Mouse (Mus musculus) lung, adult 2 months (tissue): ENCODE measurements around the gene Mphosph9. TPM values are rescaled to one million over a fixed set of nuclear protein-coding genes. Genes with fewer than 3 reads are reported as not detected.
"Not testable (repeated sequence)": the region's sequence is repeated elsewhere in the genome, so short reads cannot be mapped to it uniquely, and the experiment has no call there.

Source experiments
- DNase-seq: peaks from one replicate; pipeline ENCODE4 v3.0.0; 2022
- H3K4me1 ChIP-seq: fragments of 200-500 bp; 2 replicates; pipeline ENCODE4 v1.6.1; 2011; ENCODE audit warnings: low read length; ENCODE audit not compliant: control insufficient read depth, insufficient read depth
- H3K4me3 ChIP-seq: fragments of 200-500 bp; replicated peaks from 2 replicates; pipeline ENCODE3; 2011; ENCODE audit warnings: low read depth, mild to moderate bottlenecking, control low read depth, low read length; ENCODE audit errors: extremely low read depth
- CTCF ChIP-seq: fragments of 200-500 bp; IDR thresholded peaks from 2 replicates; pipeline ENCODE4 v1.5.1; 2011; ENCODE audit warnings: mild to moderate bottlenecking, low read length, control low read depth; ENCODE audit not compliant: insufficient read depth
- POLR2A ChIP-seq: fragments of 200-500 bp; IDR thresholded peaks from 2 replicates; pipeline ENCODE4 v1.6.1; 2011; ENCODE audit warnings: low read depth, mild to moderate bottlenecking, control low read depth, low read length, borderline replicate concordance; ENCODE audit errors: extremely low read depth
- WGBS: fragments of 180-500 bp; shearing (Covaris S2); methylation state at CpG from one replicate; pipeline ENCODE4 v1.1.7; 2018; 5-methylcytosine and 5-hydroxymethylcytosine counted together
- polyA plus RNA-seq: library from polyadenylated mRNA; depleted of rRNA; stranded (reverse); fragments of >200 nt; gene quantifications from 2 replicates; pipeline ENCODE4 v1.2.3, GENCODE M21; 2012; rRNA removed

Mphosph9 gene
- 2.4 and 3.3 TPM in 2 replicates for polyA plus RNA-seq

DNA sequence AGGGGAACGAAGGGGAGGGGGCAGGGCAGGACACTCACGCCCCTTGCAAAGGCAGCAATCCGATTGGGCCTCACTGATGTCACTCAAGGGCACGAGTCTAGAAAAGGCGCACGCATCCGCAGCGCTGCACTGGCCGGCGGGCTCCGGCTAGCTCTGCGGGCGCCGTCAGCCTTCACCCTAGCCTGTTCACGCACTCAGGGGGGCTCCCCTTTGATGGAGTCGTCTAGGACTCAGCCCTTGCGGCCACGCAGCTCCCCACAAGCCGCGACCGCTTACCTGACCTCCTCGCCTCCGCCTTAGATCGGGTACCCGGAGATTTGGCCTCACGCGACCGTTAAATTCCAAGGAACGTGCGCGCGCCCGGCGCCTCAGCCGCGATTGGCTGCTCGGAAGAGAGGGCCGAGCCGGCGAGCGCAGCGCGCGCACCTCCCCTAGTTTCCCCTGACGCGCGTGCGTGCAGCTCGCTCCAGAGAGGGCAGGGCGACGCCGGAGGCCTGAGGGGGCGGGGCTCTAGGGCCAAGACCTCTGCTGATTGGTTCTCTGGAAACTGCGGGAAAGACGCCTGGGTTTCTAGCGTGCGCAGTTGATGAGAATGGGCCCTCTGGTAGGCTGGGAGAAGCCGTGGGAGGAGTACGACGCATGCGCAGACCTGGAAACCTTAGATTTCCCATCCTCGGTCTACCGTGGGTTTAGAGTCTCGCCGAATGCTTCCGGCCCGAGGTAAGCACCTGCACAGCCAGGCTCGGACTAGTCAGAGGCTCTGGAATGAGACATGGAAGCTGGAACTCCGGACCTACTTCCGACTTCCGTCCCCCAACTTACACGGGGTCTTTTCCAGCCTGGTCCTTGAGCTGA lies at the start of gene Mphosph9, which contains the start of gene 2810006K23Rik:
TSS of gene Mphosph9 (minus strand) at position 463 of the 855 bp plus-strand sequence.
TSS of gene 2810006K23Rik (plus strand) at position 580 of the 855 bp plus-strand sequence.
- TF ChIP-seq CTCF, result no peak
- peak; percentile 100 for TF ChIP-seq POLR2A
- under 1% methylated on average over 72 of the region's 72 CpGs for WGBS
- peak; percentile 99 for DNase-seq
- Histone ChIP-seq H3K4me3 (peak within 1 kb of the TSS; percentile 90), H3K4me1 (0 out of 2 replicates have a peak, but pooled peaks cover 2% of the 10 kb centered on the region)

DNA sequence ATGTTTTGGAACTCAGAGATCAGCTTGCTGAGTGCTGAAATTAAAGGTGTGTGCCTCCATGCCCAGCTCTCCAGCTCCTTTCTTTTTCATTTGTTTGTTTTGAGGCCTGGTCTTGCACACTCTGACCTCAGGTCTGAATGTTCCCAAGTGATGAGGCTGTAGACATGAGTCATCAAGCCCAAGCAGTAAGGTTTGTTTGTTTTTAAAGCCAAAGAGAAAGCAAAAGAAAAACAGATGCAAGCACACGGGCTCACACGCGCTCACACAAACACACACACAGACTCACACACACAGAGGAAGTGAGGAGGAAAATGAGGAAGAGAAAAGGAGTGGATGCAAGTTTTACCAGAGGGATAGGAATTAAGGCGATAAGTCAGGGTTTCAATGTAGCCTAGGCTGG lies 49.4 kb upstream of the Mphosph9 start:
- 64% methylated on average over 4 of the region's 4 CpGs for WGBS
- DNase-seq, result no peak
- TF ChIP-seq CTCF, result no peak
- no peak for TF ChIP-seq POLR2A
- Histone ChIP-seq H3K4me1 (no peaks in the 10 kb centered on the region; the same call in 1 of the 2 replicates), H3K4me3 (no peak overlapping the region)

DNA sequence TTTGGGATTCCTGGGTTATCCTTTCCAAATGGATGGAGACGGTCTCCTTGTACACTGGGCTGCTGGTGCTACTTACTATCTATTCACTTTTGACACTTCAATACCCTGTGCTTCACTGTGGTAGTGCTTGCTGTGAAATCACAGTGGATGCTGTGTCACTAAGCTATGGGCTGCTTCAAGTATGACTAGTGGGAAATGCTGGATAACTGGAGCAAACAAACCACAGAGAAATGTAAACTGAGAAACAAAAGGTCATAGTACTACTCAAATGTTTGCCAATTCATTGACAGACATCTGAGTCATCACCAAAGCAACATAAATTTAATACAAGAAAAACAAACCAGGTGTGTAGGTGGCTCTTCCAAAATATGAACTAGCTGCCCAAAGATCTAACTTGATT lies 48.6 kb upstream of the Mphosph9 start:
- H3K4me1 ChIP-seq, result no peaks in the 10 kb centered on the region; the same call in 1 of the 2 replicates
- no peak for DNase-seq
- no peak for TF ChIP-seq POLR2A
- no peak for TF ChIP-seq CTCF
- WGBS, result 93% methylated on average over 1 of the region's 1 CpGs
- no peak overlapping the region for H3K4me3 ChIP-seq

DNA sequence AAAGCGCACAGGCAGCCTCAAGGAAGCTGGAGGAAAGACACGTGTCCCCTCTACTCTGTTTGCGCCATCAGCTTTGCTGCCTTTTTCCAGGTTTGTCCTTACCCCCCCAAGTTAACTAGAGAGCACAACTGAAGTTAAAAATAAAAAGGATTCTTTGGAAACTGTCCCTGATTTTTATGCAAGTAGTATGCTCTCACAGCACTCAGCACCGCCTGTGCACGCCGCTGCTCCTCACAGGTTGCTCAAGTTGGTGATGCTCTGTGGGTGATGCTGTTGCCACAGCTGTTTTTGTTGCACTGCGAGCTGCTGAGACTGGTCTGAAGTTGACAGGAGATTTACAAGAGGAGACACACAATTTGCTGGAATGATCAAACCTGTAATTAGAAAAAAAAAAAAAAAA lies 46.5 kb upstream of the Mphosph9 start:
- DNase-seq, result no peak
- Histone ChIP-seq H3K4me3 (no peak overlapping the region), H3K4me1 (no peaks in the 10 kb centered on the region; the same call in 1 of the 2 replicates)
- WGBS, result 98% methylated on average over 7 of the region's 7 CpGs
- TF ChIP-seq POLR2A (no peak), CTCF (no peak)

DNA sequence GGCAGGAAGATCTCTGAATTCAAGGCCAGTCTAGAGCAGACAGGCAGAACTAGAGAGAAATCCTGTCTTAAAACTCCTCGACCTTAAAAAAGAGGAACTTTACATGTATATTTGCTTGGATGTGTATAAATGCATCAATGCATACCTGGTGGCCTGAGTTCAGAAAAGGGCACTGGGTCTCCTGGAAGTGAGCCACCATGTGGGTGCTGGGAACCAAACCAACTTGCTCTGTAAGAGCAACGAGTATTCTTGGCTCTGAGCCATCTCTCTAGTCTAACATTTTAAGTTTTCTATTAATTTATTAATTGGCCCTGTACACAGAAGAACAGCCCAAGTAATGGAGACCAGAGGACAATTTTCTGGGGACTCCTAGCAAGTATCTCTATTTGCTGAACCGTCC lies 38.9 kb upstream of the Mphosph9 start:
- no peak for TF ChIP-seq POLR2A
- no peak for TF ChIP-seq CTCF
- 55% methylated on average over 3 of the region's 3 CpGs for WGBS
- Histone ChIP-seq H3K4me1 (no peaks in the 10 kb centered on the region), H3K4me3 (no peak overlapping the region)
- DNase-seq, result no peak

DNA sequence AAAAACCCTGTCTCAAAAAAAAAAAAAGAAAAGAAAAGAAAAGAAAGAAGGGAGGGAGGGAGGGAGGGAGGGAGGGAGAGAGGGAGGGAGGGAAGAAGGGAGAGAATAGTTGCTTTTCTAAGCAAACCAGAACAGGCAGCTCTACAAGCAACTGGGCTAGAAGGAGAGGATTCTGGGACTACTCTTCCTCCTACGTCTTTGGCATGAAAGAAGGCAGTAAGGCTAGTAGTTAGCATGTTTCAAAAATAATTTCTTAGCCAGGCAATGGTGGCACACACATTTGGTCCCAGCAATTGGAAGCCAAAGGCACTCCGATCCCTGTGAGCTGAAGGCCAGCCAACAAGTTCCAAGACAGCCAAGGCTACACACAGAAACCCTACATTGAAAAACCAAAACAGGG lies 38.0 kb upstream of the Mphosph9 start:
- no peak for DNase-seq
- Histone ChIP-seq H3K4me3 (no peak overlapping the region), H3K4me1 (no peaks in the 10 kb centered on the region)
- 83% methylated on average over 2 of the region's 2 CpGs for WGBS
- TF ChIP-seq POLR2A (no peak), CTCF (no peak)

DNA sequence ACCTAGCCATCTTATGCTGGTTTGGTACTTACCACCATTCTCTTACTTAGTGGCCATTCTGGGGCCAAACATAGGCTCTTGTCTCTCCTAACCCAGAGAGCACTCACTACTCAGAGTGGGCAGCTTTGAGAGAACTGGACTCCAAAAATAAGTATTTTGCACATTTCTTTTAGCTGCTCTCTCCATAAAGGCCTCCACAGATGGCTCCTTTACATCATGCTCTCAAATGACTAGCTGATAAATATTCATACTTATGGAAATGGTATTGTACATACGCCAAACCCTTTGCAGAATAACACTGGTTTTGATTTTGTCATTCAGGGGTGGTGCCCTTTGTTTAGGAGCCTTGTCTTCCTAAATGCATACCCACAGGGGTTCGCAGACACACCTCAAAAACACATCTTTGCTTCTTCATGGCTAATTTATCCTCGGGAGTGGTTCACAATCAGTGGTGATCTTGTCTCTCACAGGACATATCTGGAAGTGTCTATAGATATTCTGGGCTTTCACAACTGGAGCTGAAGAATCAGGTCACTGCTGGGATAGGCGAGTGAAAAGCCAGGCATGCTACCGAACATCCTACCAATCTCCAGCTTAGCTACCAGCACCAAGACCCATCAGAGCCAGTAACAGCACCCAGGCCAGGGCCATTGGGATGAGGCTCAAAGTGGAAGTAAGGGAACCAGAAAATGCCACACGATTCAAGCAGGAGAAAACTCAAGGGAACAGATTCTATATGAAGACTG lies 36.6 kb upstream of the Mphosph9 start:
- no peak for TF ChIP-seq POLR2A
- no peak for TF ChIP-seq CTCF
- H3K4me1 ChIP-seq, result no peaks in the 10 kb centered on the region
- DNase-seq, result no peak
- 88% methylated on average over 6 of the region's 6 CpGs for WGBS
- H3K4me3 ChIP-seq, result no peak overlapping the region

DNA sequence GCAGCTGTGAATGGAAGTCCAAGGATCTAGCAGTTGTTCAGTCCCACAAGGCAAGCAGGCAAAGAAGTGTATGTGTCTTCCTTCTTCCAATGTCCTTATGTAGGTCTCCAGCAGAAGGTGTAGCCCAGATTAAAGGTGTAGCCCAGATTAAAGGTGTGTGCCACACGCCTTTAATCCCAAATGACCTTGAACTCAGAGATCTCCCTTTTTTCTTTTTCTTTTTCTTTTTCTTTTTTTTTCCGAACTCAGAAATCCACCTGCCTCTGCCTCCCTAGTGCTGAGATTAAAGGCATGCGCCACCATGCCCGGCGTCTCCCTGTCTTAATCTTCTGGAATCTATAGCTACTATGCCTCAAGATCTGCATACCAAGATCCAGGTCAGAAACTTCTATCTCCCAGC lies 35.2 kb upstream of the Mphosph9 start, which contains the start of gene Cdk2ap1:
TSS of gene Cdk2ap1 (minus strand) at position 101 of the 400 bp plus-strand sequence.
- H3K4me3 ChIP-seq, H3K4me1 ChIP-seq, DNase-seq: not testable (repeated sequence)
- WGBS, result 90% methylated on average over 5 of the region's 5 CpGs

DNA sequence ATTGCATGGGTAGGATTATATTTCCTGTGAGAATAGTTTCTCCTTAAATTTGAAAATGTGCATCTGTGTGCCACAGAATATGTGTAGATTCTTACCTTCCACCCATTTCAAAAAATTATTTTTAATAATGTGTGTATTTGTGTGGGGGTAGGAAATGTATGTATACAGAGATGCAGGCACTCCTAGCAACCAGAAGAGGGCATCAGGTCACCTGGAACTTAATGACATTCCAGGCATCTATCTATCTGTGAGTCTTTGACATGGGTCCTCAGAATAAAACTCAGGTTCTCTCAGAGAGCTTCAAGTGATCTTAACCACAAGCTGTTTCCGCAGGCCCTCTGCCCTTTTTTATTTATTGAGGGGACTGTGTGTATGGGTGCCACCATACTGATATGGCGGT lies 31.9 kb upstream of the Mphosph9 start:
- no peak for DNase-seq
- TF ChIP-seq POLR2A (no peak), CTCF (no peak)
- Histone ChIP-seq H3K4me1 (no peaks in the 10 kb centered on the region), H3K4me3 (no peak overlapping the region)
- WGBS, result 79% methylated on average over 2 of the region's 2 CpGs

DNA sequence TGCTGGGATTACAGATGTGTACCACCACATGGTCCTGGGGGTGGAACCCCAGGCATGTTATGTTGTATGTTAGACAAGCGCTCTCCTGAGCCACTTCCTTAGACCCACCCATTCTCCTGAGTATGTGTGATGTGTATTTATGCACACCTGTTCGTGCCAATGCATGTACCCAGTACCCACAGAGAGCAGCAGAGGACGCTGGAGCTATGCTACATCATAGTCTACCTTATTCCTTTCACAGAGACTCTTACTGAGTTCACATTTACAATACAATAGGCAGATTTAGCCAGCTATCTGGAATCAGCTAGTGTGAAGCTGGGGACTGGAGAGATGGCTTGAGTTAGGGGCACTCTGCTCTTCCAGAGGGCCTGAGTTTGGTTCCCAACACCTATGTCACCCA lies 28.9 kb upstream of the Mphosph9 start:
- WGBS, result 35% methylated on average over 3 of the region's 3 CpGs
- TF ChIP-seq POLR2A, result no peak
- peak; percentile 10; the same call in 1 of the 2 replicates for TF ChIP-seq CTCF
- no peak overlapping the region for H3K4me3 ChIP-seq
- no peak for DNase-seq
- peaks cover 7% of the 10 kb centered on the region for H3K4me1 ChIP-seq
